ENCODE assay signal across 8 mouse cellular contexts in the genomic region with DNA sequence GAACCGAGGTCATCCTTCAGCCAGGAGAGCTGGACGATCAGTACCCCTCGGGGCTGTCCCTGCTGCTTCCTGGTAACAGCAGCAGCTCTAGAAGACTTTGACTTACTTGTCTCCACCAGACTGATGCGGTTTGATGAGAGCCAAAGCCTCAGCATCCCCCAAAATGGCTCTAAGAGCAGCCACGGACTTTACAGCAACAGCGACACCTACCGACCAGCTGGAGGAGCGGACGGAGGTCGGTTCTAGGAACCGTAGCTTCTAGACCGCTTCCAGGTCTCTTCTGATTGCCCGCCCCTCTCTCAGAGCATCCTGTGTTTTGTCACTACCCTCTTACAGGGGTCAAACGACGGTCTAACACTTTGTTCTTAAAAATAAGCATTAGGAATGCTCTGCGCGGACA. TPM values are rescaled to one million over a fixed set of nuclear protein-coding genes. Genes with fewer than 3 reads are reported as not detected.
DNase-seq lines count a peak whose midpoint lies in the region; ATAC-seq lines count a peak whose summit lies in the region.

No protein-coding gene starts in this region.

- DNase-seq in CD4-positive helper T cell, adult 2 months (ENCODE audit: low read depth, low spot score): peak; percentile 83
- DNase-seq in adrenal gland, adult 2 months: peak; percentile 60
- DNase-seq in embryo, embryonic 11.5 days (ENCODE audit: low read depth, low spot score): peak; percentile 81
- DNase-seq in heart, adult 8-10 months (ENCODE audit: low spot score): peak; percentile 48
- DNase-seq in kidney, adult 9 months: peak; percentile 70
- DNase-seq in lung, adult 18-20 months: peak; percentile 49 to 63
- peak; percentile 91 for DNase-seq in thymus, postnatal 0 days (ENCODE audit: low spot score)

- ATAC-seq in neutrophil, adult 5-6 weeks (ENCODE audit: extremely low read depth, insufficient number of reproducible peaks, low FRiP score, poor library complexity, severe bottlenecking): peak; percentile 69

RNA-seq across cellular contexts. Expression of a gene that starts 11.5 kb away (rescaled TPM):
- 100 to 1,000 TPM; 172 to 181 TPM for total RNA-seq in adrenal gland, adult 2 months (2021)
- polyA plus RNA-seq in adrenal gland, adult 2 months (2012; rRNA removed): 118 and 132 TPM in 2 replicates
- 10 to 100 TPM; 11.2 to 14.0 (median 11.8) TPM for total RNA-seq in heart, adult 8-10 months (2022)
- total RNA-seq in neutrophil, adult 5-6 weeks (2017): 28.9 and 30.2 TPM in 2 replicates
- 25.2 and 26.3 TPM in 2 replicates for polyA plus RNA-seq in thymus, postnatal 0 days (2015; fragmentation: Nextera tagmentation; extraction: Ambion mirVana)

RNA-seq across cellular contexts. Expression of a gene that starts 32.5 kb away (rescaled TPM):
- 100 to 1,000 TPM; 116 to 132 TPM for total RNA-seq in adrenal gland, adult 2 months (2021)
- 55.2 and 65.0 TPM in 2 replicates for polyA plus RNA-seq in adrenal gland, adult 2 months (2012; rRNA removed)
- 10 to 100 TPM; 49.0 to 61.5 (median 51.9) TPM for total RNA-seq in heart, adult 8-10 months (2022)
- 7.6 and 7.9 TPM in 2 replicates for total RNA-seq in neutrophil, adult 5-6 weeks (2017)
- polyA plus RNA-seq in thymus, postnatal 0 days (2015; fragmentation: Nextera tagmentation; extraction: Ambion mirVana): 23.8 and 27.3 TPM in 2 replicates

RNA-seq across cellular contexts. Expression of a gene that starts 35.4 kb away (rescaled TPM):
- not detected for total RNA-seq in adrenal gland, adult 2 months (2021)
- polyA plus RNA-seq in adrenal gland, adult 2 months (2012; rRNA removed): 0.06 and 0.19 TPM in 2 replicates
- not detected for total RNA-seq in heart, adult 8-10 months (2022)
- total RNA-seq in neutrophil, adult 5-6 weeks (2017): not detected in 2 replicates
- polyA plus RNA-seq in thymus, postnatal 0 days (2015; fragmentation: Nextera tagmentation; extraction: Ambion mirVana): 0.16 and 0.18 TPM in 2 replicates

RNA-seq across cellular contexts. Expression of a gene that starts 37.9 kb away (rescaled TPM):
- 1 to 10 TPM; 5.6 to 5.8 TPM for total RNA-seq in adrenal gland, adult 2 months (2021)
- 4.2 and 4.3 TPM in 2 replicates for polyA plus RNA-seq in adrenal gland, adult 2 months (2012; rRNA removed)
- 1 to 10 TPM; 2.4 to 3.1 (median 2.7) TPM for total RNA-seq in heart, adult 8-10 months (2022)
- total RNA-seq in neutrophil, adult 5-6 weeks (2017): 2.9 and 3.1 TPM in 2 replicates
- 6.3 and 6.6 TPM in 2 replicates for polyA plus RNA-seq in thymus, postnatal 0 days (2015; fragmentation: Nextera tagmentation; extraction: Ambion mirVana)

Comparison
In these comparisons a context has a peak if more than half of its experiments do, and no peak if none do; other contexts are left out.
1. Peak in every context shown above with its lines: DNase-seq and ATAC-seq.